Mouse (Mus musculus) intestine, embryonic 14.5 days (tissue): ENCODE results near the gene Pigc. TPM values are rescaled to one million over a fixed set of nuclear protein-coding genes. Genes with fewer than 3 reads are reported as not detected.

ENCODE experiments used
- ATAC-seq: fragments of 200-750 bp; cut with Nextera tagmentation; replicated peaks from 2 replicates; pipeline ENCODE4 v1.8.0; 2017; ENCODE audit warnings: low read depth, moderate number of reproducible peaks, moderate TSS enrichment, moderate library complexity; ENCODE audit not compliant: low FRiP score, low TSS enrichment
- DNase-seq: peaks from one replicate; pipeline ENCODE4 v3.0.0-alpha.2; 2018; ENCODE audit warnings: low spot score
- H3K27ac ChIP-seq: fragments of 300-500 bp; sonication (generic); 2 replicates; pipeline ENCODE4 v1.5.1; 2014; ENCODE audit warnings: low read depth, mild to moderate bottlenecking, control low read depth
- H3K27me3 ChIP-seq: fragments of 300-500 bp; sonication (generic); replicated peaks from 2 replicates; pipeline ENCODE4 v1.6.1; 2014; ENCODE audit warnings: low read length, control low read depth; ENCODE audit not compliant: control insufficient read depth, insufficient read depth
- H3K36me3 ChIP-seq: fragments of 300-500 bp; sonication (generic); 2 replicates; pipeline ENCODE4 v1.6.1; 2014; ENCODE audit warnings: low read length, control low read depth; ENCODE audit not compliant: control insufficient read depth, insufficient read depth
- H3K4me1 ChIP-seq: fragments of 300-500 bp; sonication (generic); replicated peaks from 2 replicates; pipeline ENCODE4 v1.6.1; 2014; ENCODE audit warnings: low read length, control low read depth, mixed read lengths; ENCODE audit not compliant: control insufficient read depth, insufficient read depth
- H3K4me2 ChIP-seq: fragments of 300-500 bp; sonication (generic); 2 replicates; pipeline ENCODE4 v1.6.1; 2014; ENCODE audit warnings: low read length
- H3K4me3 ChIP-seq: fragments of 300-500 bp; sonication (generic); 2 replicates; pipeline ENCODE4 v1.5.1; 2014; ENCODE audit warnings: low read depth, low read length, control low read depth, mixed read lengths
- H3K9ac ChIP-seq: fragments of 300-500 bp; sonication (generic); 2 replicates; pipeline ENCODE4 v1.6.1; 2014; ENCODE audit warnings: mild to moderate bottlenecking, low read length
- H3K9me3 ChIP-seq: fragments of 300-500 bp; sonication (generic); 2 replicates; pipeline ENCODE4 v1.6.1; 2016; ENCODE audit warnings: low read length, control low read depth; ENCODE audit not compliant: control insufficient read depth
- WGBS: fragments of 180-500 bp; shearing (Covaris S2); extraction: QIAGEN DNeasy Blood & Tissue Kit; methylation state at CpG from one replicate; pipeline ENCODE4 v1.1.7; 2014; 5-methylcytosine and 5-hydroxymethylcytosine counted together
- polyA plus RNA-seq: library from polyadenylated mRNA; unstranded; fragments of >200 nt; fragmentation: Nextera tagmentation; extraction: Ambion mirVana; gene quantifications from 2 replicates; pipeline ENCODE4 v1.2.1, GENCODE M21; 2014

The Pigc gene
- polyA plus RNA-seq, 1 experiment from 2014 or later = 40.3 TPM

GRCm38 (mm10) chr1:161999882-162000371 lies 30.9 kb downstream of the Pigc start:
- WGBS = 4% methylated on average over 4 of the region's 4 CpGs
- peak overlapping the region; percentile 79; the same call in 1 of the 2 replicates for H3K27ac ChIP-seq
- no peaks in the 10 kb centered on the region for H3K9me3 ChIP-seq
- H3K4me3 ChIP-seq = no peak overlapping the region
- H3K36me3 ChIP-seq = no peaks in the 10 kb centered on the region
- H3K27me3 ChIP-seq = no peaks in the 10 kb centered on the region
- no peak overlapping the region for H3K9ac ChIP-seq
- no peak overlapping the region for H3K4me2 ChIP-seq
- DNase-seq (peak; percentile 82), ATAC-seq (no peak; the same call in 1 of the 2 replicates)
- H3K4me1 ChIP-seq = peaks cover 23% of the 10 kb centered on the region

- DNase-seq (no peak), ATAC-seq (no peak)
- no peaks in the 10 kb centered on the region for H3K36me3 ChIP-seq
- H3K4me1 ChIP-seq = peaks cover 29% of the 10 kb centered on the region
- H3K9ac ChIP-seq = no peak overlapping the region
- H3K27ac ChIP-seq = 0 out of 2 replicates have a peak overlapping the region, but pooled peaks have one; percentile 2
- 60% methylated on average over 8 of the region's 8 CpGs for WGBS
- H3K9me3 ChIP-seq = no peaks in the 10 kb centered on the region
- H3K27me3 ChIP-seq = no peaks in the 10 kb centered on the region
- H3K4me3 ChIP-seq = no peak overlapping the region
- H3K4me2 ChIP-seq = no peak overlapping the region
Measured at GRCm38 (mm10) chr1:162001328-162001727, 32.3 kb downstream of the Pigc start.

- no peak for ATAC-seq
- Histone ChIP-seq H3K4me1 (peaks cover 36% of the 10 kb centered on the region), H3K27me3 (no peaks in the 10 kb centered on the region), H3K27ac (peak overlapping the region; percentile 87), H3K9ac (no peak overlapping the region), H3K4me2 (0 out of 2 replicates have a peak overlapping the region, but pooled peaks have one; percentile 16), H3K36me3 (no peaks in the 10 kb centered on the region), H3K4me3 (no peak overlapping the region), H3K9me3 (no peaks in the 10 kb centered on the region)
- no peak for DNase-seq
- 56% methylated on average over 14 of the region's 14 CpGs for WGBS
Measured at GRCm38 (mm10) chr1:162003729-162004517, 34.9 kb downstream of the Pigc start.

- peak overlapping the region; percentile 87 for H3K27ac ChIP-seq
- ATAC-seq (no peak; the same call in 1 of the 2 replicates), DNase-seq (peak; percentile 60)
- H3K27me3 ChIP-seq = no peaks in the 10 kb centered on the region
- H3K4me3 ChIP-seq = no peak overlapping the region
- peak overlapping the region; percentile 16; the same call in 1 of the 2 replicates for H3K4me2 ChIP-seq
- 23% methylated on average over 7 of the region's 7 CpGs for WGBS
- H3K4me1 ChIP-seq = peaks cover 36% of the 10 kb centered on the region
- H3K9ac ChIP-seq = no peak overlapping the region; the same call in 1 of the 2 replicates
- no peaks in the 10 kb centered on the region for H3K9me3 ChIP-seq
- H3K36me3 ChIP-seq = no peaks in the 10 kb centered on the region
Measured at GRCm38 (mm10) chr1:162004518-162004780, 35.5 kb downstream of the Pigc start.

GRCm38 (mm10) chr1:162004821-162005770 lies 36.1 kb downstream of the Pigc start:
- H3K9ac ChIP-seq = no peak overlapping the region; the same call in 1 of the 2 replicates
- DNase-seq (peak; percentile 74), ATAC-seq (no peak; the same call in 1 of the 2 replicates)
- H3K36me3 ChIP-seq = no peaks in the 10 kb centered on the region
- H3K4me3 ChIP-seq = no peak overlapping the region
- no peaks in the 10 kb centered on the region for H3K27me3 ChIP-seq
- peak overlapping the region; percentile 87 for H3K27ac ChIP-seq
- H3K4me2 ChIP-seq = peak overlapping the region; percentile 31
- WGBS = 35% methylated on average over 23 of the region's 23 CpGs
- peaks cover 30% of the 10 kb centered on the region for H3K4me1 ChIP-seq
- H3K9me3 ChIP-seq = no peaks in the 10 kb centered on the region

GRCm38 (mm10) chr1:162006109-162006508 lies 37.1 kb downstream of the Pigc start:
- H3K9me3 ChIP-seq = no peaks in the 10 kb centered on the region
- peaks cover 29% of the 10 kb centered on the region for H3K4me1 ChIP-seq
- peak; percentile 47 for DNase-seq
- 76% methylated on average over 9 of the region's 9 CpGs for WGBS
- H3K4me3 ChIP-seq = no peak overlapping the region
- H3K27ac ChIP-seq = no peak overlapping the region
- no peak for ATAC-seq
- no peaks in the 10 kb centered on the region for H3K36me3 ChIP-seq
- H3K27me3 ChIP-seq = no peaks in the 10 kb centered on the region
- H3K4me2 ChIP-seq = no peak overlapping the region
- H3K9ac ChIP-seq = no peak overlapping the region

GRCm38 (mm10) chr1:162008208-162008607 lies 39.2 kb downstream of the Pigc start:
- H3K4me1 ChIP-seq = peaks cover 29% of the 10 kb centered on the region
- no peak overlapping the region for H3K4me3 ChIP-seq
- H3K9ac ChIP-seq = no peak overlapping the region
- H3K27ac ChIP-seq = peak overlapping the region; percentile 24; the same call in 1 of the 2 replicates
- H3K4me2 ChIP-seq = no peak overlapping the region
- no peak for ATAC-seq
- H3K36me3 ChIP-seq = no peaks in the 10 kb centered on the region
- no peaks in the 10 kb centered on the region for H3K27me3 ChIP-seq
- H3K9me3 ChIP-seq = no peaks in the 10 kb centered on the region
- DNase-seq = no peak
- 40% methylated on average over 4 of the region's 4 CpGs for WGBS

GRCm38 (mm10) chr1:162008631-162009067 lies 39.7 kb downstream of the Pigc start:
- 28% methylated on average over 8 of the region's 8 CpGs for WGBS
- Histone ChIP-seq H3K27me3 (no peaks in the 10 kb centered on the region), H3K9ac (no peak overlapping the region), H3K4me1 (peaks cover 28% of the 10 kb centered on the region), H3K9me3 (no peaks in the 10 kb centered on the region), H3K4me2 (no peak overlapping the region), H3K27ac (peak overlapping the region; percentile 24), H3K36me3 (no peaks in the 10 kb centered on the region), H3K4me3 (no peak overlapping the region)
- DNase-seq (no peak), ATAC-seq (no peak)
